Mouse (Mus musculus): ENCODE measurements around the gene Dusp23. TPM values are rescaled to one million over a fixed set of nuclear protein-coding genes. Genes with fewer than 3 reads are reported as not detected.

Dusp23 gene
- 11.4 and 12.2 TPM in 2 replicates for polyA plus RNA-seq (2015; fragmentation: Nextera tagmentation; extraction: Ambion mirVana)

GRCm38 (mm10) chr1:172632451-172633326 lies at the start of gene Dusp23:
TSS of gene Dusp23 (minus strand) at chr1:172632962.
- H3K36me3 ChIP-seq (ENCODE audit: control insufficient read depth, insufficient read depth): no peaks in the 10 kb centered on the region
- H3K9me3 ChIP-seq (replicated peaks; ENCODE audit: control insufficient read depth, low read length): no peaks in the 10 kb centered on the region
- WGBS: under 1% methylated on average over 53 of the region's 53 CpGs
- no peaks in the 10 kb centered on the region for H3K27me3 ChIP-seq (ENCODE audit: control insufficient read depth, insufficient read depth, low read length)
- peak within 1 kb of the TSS; percentile 85 for H3K4me2 ChIP-seq (ENCODE audit: low read depth, low read length)
- peak within 1 kb of the TSS; percentile 93 for H3K9ac ChIP-seq (ENCODE audit: low read length)
- peak within 1 kb of the TSS; percentile 85 for H3K4me3 ChIP-seq (ENCODE audit: low read length)
- H3K4me1 ChIP-seq (ENCODE audit: control insufficient read depth, insufficient read depth, low read length): peaks cover 5% of the 10 kb centered on the region; the same call in 1 of the 2 replicates
- H3K27ac ChIP-seq (ENCODE audit: low read length): peak within 1 kb of the TSS; percentile 97
- peak; percentile 99 for ATAC-seq (replicated peaks; ENCODE audit: extremely low read depth, insufficient read depth, low FRiP score)

GRCm38 (mm10) chr1:172680742-172681141 lies 48.0 kb upstream of the Dusp23 start:
- no peak overlapping the region for H3K4me3 ChIP-seq (ENCODE audit: low read length)
- no peaks in the 10 kb centered on the region for H3K36me3 ChIP-seq (ENCODE audit: control insufficient read depth, insufficient read depth)
- H3K4me2 ChIP-seq (ENCODE audit: low read depth, low read length): no peak overlapping the region
- no peaks in the 10 kb centered on the region for H3K4me1 ChIP-seq (ENCODE audit: control insufficient read depth, insufficient read depth, low read length)
- H3K27me3 ChIP-seq (ENCODE audit: control insufficient read depth, insufficient read depth, low read length): no peaks in the 10 kb centered on the region
- H3K9me3 ChIP-seq (replicated peaks; ENCODE audit: control insufficient read depth, low read length): no peaks in the 10 kb centered on the region; the same call in 1 of the 2 replicates
- WGBS: 86% methylated on average over 4 of the region's 4 CpGs
- H3K9ac ChIP-seq (ENCODE audit: low read length): no peak overlapping the region
- H3K27ac ChIP-seq (ENCODE audit: low read length): no peak overlapping the region
- no peak for ATAC-seq (replicated peaks; ENCODE audit: extremely low read depth, insufficient read depth, low FRiP score)

DNA sequence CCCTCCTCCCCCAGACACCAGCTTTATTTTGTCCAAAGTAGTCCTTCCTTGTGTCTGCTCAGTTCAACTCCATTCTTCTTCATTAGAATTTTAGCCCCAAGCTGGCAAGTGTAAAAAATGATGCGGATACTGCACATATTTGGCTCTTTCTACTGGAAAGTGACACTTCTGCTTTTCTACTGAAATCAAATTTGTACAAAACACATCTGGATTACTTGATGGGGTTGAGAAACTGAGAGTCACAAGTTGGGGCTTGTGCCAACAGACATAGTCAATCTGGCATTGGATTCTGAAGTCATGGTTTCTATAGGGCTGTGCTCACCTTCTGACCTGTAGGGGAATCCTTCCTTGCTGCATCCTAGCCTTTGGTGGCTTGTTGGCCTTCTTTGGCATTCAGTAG lies 38.0 kb upstream of the Dusp23 start:
- 76% methylated on average over 1 of the region's 1 CpGs for WGBS
- H3K4me3 ChIP-seq (ENCODE audit: low read length): no peak overlapping the region
- no peak overlapping the region for H3K27ac ChIP-seq (ENCODE audit: low read length)
- H3K9ac ChIP-seq (ENCODE audit: low read length): no peak overlapping the region
- no peaks in the 10 kb centered on the region for H3K4me1 ChIP-seq (ENCODE audit: control insufficient read depth, insufficient read depth, low read length)
- no peaks in the 10 kb centered on the region for H3K9me3 ChIP-seq (replicated peaks; ENCODE audit: control insufficient read depth, low read length)
- no peaks in the 10 kb centered on the region for H3K27me3 ChIP-seq (ENCODE audit: control insufficient read depth, insufficient read depth, low read length)
- H3K4me2 ChIP-seq (ENCODE audit: low read depth, low read length): no peak overlapping the region
- ATAC-seq (replicated peaks; ENCODE audit: extremely low read depth, insufficient read depth, low FRiP score): no peak
- H3K36me3 ChIP-seq (ENCODE audit: control insufficient read depth, insufficient read depth): no peaks in the 10 kb centered on the region

DNA sequence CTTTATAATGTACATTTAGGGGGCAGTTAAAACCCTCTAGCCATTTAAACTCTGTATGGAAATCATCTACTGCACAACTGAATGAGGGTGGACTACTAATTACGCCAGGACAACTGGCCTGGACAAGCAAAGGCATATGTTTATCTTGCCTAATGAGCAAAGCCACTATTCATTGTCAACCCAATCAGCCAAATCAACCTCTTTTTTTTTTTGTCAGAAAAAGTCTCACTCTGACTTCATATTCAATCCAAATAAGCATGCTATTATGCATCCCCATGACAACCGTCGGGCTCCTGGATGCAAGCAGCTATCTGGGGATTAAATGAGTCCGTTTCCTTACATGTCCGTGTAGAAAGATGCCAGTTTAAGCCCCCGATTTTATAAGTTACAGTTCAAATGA lies 34.8 kb upstream of the Dusp23 start:
- 75% methylated on average over 6 of the region's 6 CpGs for WGBS
- no peaks in the 10 kb centered on the region for H3K9me3 ChIP-seq (replicated peaks; ENCODE audit: control insufficient read depth, low read length)
- ATAC-seq (replicated peaks; ENCODE audit: extremely low read depth, insufficient read depth, low FRiP score): no peak
- H3K27ac ChIP-seq (ENCODE audit: low read length): no peak overlapping the region
- H3K4me1 ChIP-seq (ENCODE audit: control insufficient read depth, insufficient read depth, low read length): no peaks in the 10 kb centered on the region
- H3K4me2 ChIP-seq (ENCODE audit: low read depth, low read length): no peak overlapping the region
- no peaks in the 10 kb centered on the region for H3K27me3 ChIP-seq (ENCODE audit: control insufficient read depth, insufficient read depth, low read length)
- no peak overlapping the region for H3K4me3 ChIP-seq (ENCODE audit: low read length)
- H3K9ac ChIP-seq (ENCODE audit: low read length): no peak overlapping the region
- no peaks in the 10 kb centered on the region for H3K36me3 ChIP-seq (ENCODE audit: control insufficient read depth, insufficient read depth)

GRCm38 (mm10) chr1:172665457-172665856 lies 32.7 kb upstream of the Dusp23 start:
- Histone ChIP-seq H3K9ac (ENCODE audit: low read length) (no peak overlapping the region), H3K4me2 (ENCODE audit: low read depth, low read length) (no peak overlapping the region), H3K27me3 (ENCODE audit: control insufficient read depth, insufficient read depth, low read length) (no peaks in the 10 kb centered on the region), H3K27ac (ENCODE audit: low read length) (no peak overlapping the region), H3K4me1 (ENCODE audit: control insufficient read depth, insufficient read depth, low read length) (no peaks in the 10 kb centered on the region), H3K9me3 (replicated peaks; ENCODE audit: control insufficient read depth, low read length) (no peaks in the 10 kb centered on the region), H3K4me3 (ENCODE audit: low read length) (no peak overlapping the region), H3K36me3 (ENCODE audit: control insufficient read depth, insufficient read depth) (no peaks in the 10 kb centered on the region)
- no peak for ATAC-seq (replicated peaks; ENCODE audit: extremely low read depth, insufficient read depth, low FRiP score)
- WGBS: 67% methylated on average over 2 of the region's 2 CpGs

DNA sequence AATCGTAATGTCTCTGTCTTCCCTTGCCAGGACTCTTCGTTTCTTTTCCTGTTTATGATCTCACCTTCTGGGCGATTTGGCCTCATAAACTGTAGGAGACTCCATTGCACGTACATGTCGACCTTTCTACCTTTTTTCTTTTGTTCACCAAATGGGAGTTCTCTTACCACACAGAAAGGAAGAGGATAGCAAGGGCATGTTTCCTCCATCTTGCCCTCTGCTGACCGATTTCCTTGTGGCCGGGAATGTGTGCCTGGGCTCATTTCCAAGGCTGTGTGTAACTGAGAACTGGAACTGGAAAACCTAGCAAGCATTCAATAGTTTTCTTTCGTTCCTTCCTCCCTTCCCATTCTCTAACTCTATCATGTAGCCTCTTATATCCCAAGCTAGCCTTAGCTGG lies 26.9 kb upstream of the Dusp23 start:
- Histone ChIP-seq H3K9me3 (replicated peaks; ENCODE audit: control insufficient read depth, low read length) (no peaks in the 10 kb centered on the region), H3K27me3 (ENCODE audit: control insufficient read depth, insufficient read depth, low read length) (no peaks in the 10 kb centered on the region), H3K4me2 (ENCODE audit: low read depth, low read length) (no peak overlapping the region), H3K4me3 (ENCODE audit: low read length) (no peak overlapping the region), H3K27ac (ENCODE audit: low read length) (0 out of 2 replicates have a peak overlapping the region, but pooled peaks have one; percentile 3), H3K9ac (ENCODE audit: low read length) (no peak overlapping the region), H3K36me3 (ENCODE audit: control insufficient read depth, insufficient read depth) (no peaks in the 10 kb centered on the region), H3K4me1 (ENCODE audit: control insufficient read depth, insufficient read depth, low read length) (no peaks in the 10 kb centered on the region)
- ATAC-seq (replicated peaks; ENCODE audit: extremely low read depth, insufficient read depth, low FRiP score): peak; percentile 55; the same call in 1 of the 2 replicates
- 61% methylated on average over 8 of the region's 8 CpGs for WGBS

GRCm38 (mm10) chr1:172657266-172657665 lies 24.5 kb upstream of the Dusp23 start:
- Histone ChIP-seq H3K4me3 (ENCODE audit: low read length) (no peak overlapping the region), H3K27ac (ENCODE audit: low read length) (no peak overlapping the region), H3K4me2 (ENCODE audit: low read depth, low read length) (no peak overlapping the region), H3K9me3 (replicated peaks; ENCODE audit: control insufficient read depth, low read length) (no peaks in the 10 kb centered on the region), H3K9ac (ENCODE audit: low read length) (no peak overlapping the region), H3K27me3 (ENCODE audit: control insufficient read depth, insufficient read depth, low read length) (no peaks in the 10 kb centered on the region), H3K4me1 (ENCODE audit: control insufficient read depth, insufficient read depth, low read length) (peaks cover 12% of the 10 kb centered on the region), H3K36me3 (ENCODE audit: control insufficient read depth, insufficient read depth) (no peaks in the 10 kb centered on the region)
- 68% methylated on average over 3 of the region's 3 CpGs for WGBS
- ATAC-seq (replicated peaks; ENCODE audit: extremely low read depth, insufficient read depth, low FRiP score): no peak

DNA sequence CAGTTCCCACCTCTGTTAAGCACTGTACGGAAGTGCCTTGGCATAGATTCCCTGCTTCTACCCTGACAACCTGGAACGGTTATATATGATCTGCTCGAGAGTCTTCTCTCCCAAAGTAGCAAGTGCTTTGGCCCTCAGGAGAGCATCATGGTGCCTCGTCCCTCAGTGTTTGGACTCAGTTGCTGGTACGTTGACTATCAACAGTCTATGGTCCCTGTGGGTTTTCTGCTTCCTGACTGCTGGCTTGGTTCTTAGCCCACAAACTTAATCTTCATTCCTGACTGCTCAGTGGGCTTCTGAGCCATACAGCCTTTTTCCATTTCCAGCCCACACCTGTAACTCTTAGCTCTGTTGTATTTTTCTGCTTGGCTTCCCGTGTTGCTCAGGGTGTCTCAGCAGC lies 21.1 kb upstream of the Dusp23 start:
- Histone ChIP-seq H3K4me3 (ENCODE audit: low read length) (no peak overlapping the region), H3K4me1 (ENCODE audit: control insufficient read depth, insufficient read depth, low read length) (peaks cover 23% of the 10 kb centered on the region), H3K27ac (ENCODE audit: low read length) (0 out of 2 replicates have a peak overlapping the region, but pooled peaks have one; percentile 46), H3K9me3 (replicated peaks; ENCODE audit: control insufficient read depth, low read length) (no peaks in the 10 kb centered on the region), H3K36me3 (ENCODE audit: control insufficient read depth, insufficient read depth) (no peaks in the 10 kb centered on the region), H3K9ac (ENCODE audit: low read length) (no peak overlapping the region), H3K27me3 (ENCODE audit: control insufficient read depth, insufficient read depth, low read length) (no peaks in the 10 kb centered on the region), H3K4me2 (ENCODE audit: low read depth, low read length) (peak overlapping the region; percentile 12)
- ATAC-seq (replicated peaks; ENCODE audit: extremely low read depth, insufficient read depth, low FRiP score): peak; percentile 53; the same call in 1 of the 2 replicates
- WGBS: 37% methylated on average over 6 of the region's 6 CpGs

DNA sequence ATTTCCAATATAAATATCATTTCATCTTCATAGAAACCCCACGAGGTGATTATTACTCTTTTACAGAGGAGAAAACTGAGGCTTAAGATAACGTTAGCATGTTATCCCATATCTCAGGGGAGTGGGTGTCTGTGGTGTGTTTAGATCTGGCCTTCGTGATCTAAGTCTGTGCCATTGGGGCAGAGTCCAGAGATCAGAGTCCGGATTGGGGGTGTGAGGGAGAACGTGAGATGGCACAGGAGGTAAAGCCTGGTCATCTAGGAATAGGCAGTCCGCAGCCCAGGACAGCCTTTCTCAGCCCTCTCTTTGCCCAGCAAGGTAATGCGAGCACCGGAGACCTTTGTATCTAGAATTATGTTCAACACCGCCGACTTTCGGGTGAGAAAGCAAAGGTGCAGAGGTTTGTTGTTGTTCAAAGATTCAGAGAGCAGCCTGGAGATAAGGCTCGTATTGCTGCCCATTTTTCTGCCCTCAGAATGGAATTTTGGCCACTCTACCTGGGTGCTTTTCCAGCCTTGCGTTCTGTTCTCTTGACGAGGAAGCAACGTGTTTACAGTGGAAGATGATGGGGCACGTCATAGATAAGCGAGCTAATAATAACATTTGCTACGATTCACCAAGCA lies 19.4 kb upstream of the Dusp23 start:
- H3K27ac ChIP-seq (ENCODE audit: low read length): no peak overlapping the region
- no peaks in the 10 kb centered on the region for H3K36me3 ChIP-seq (ENCODE audit: control insufficient read depth, insufficient read depth)
- H3K27me3 ChIP-seq (ENCODE audit: control insufficient read depth, insufficient read depth, low read length): no peaks in the 10 kb centered on the region
- peaks cover 28% of the 10 kb centered on the region for H3K4me1 ChIP-seq (ENCODE audit: control insufficient read depth, insufficient read depth, low read length)
- no peaks in the 10 kb centered on the region for H3K9me3 ChIP-seq (replicated peaks; ENCODE audit: control insufficient read depth, low read length)
- H3K9ac ChIP-seq (ENCODE audit: low read length): no peak overlapping the region
- H3K4me2 ChIP-seq (ENCODE audit: low read depth, low read length): no peak overlapping the region; the same call in 1 of the 2 replicates
- no peak for ATAC-seq (replicated peaks; ENCODE audit: extremely low read depth, insufficient read depth, low FRiP score)
- 53% methylated on average over 18 of the region's 18 CpGs for WGBS
- no peak overlapping the region for H3K4me3 ChIP-seq (ENCODE audit: low read length)
